Mouse (Mus musculus): ENCODE results near the gene Fam76b.

- no peak for TF ChIP-seq POLR2A (IDR thresholded peaks at IDR 0.05; ENCODE audit: insufficient read length, low read depth)
- no peak for TF ChIP-seq SRF (IDR thresholded peaks at IDR 0.05; ENCODE audit: control insufficient read depth, insufficient read length, low read depth)
- TF ChIP-seq TCF12 (IDR thresholded peaks at IDR 0.05; ENCODE audit: insufficient read depth, poor library complexity, severe bottlenecking), result no peak
Observed at GRCm38 (mm10) chr9:13828087-13828441, 548 bp downstream of the Fam76b start.
